Mouse (Mus musculus) liver, adult (tissue): ENCODE measurements around the gene Cep170b.

ENCODE experiments used
- GATA4 ChIP-seq: IDR thresholded peaks from 2 replicates; pipeline ENCODE4 v1.6.1; 2014; ENCODE audit warnings: mild to moderate bottlenecking, low read length; ENCODE audit not compliant: insufficient replicate concordance

The Cep170b gene

GRCm38 (mm10) chr12:112723028-112723330 lies 2.7 kb downstream of the Cep170b start:
- no peak for TF ChIP-seq GATA4

- TF ChIP-seq GATA4: no peak
Measured at GRCm38 (mm10) chr12:112723445-112723844, 3.2 kb downstream of the Cep170b start.

GRCm38 (mm10) chr12:112724077-112724805 lies 4.0 kb downstream of the Cep170b start:
- TF ChIP-seq GATA4: no peak

- TF ChIP-seq GATA4: no peak
Measured at GRCm38 (mm10) chr12:112727801-112728200, 7.5 kb downstream of the Cep170b start.

GRCm38 (mm10) chr12:112730808-112731207 lies 10.6 kb downstream of the Cep170b start:
- no peak for TF ChIP-seq GATA4

GRCm38 (mm10) chr12:112732591-112732990 lies 12.3 kb downstream of the Cep170b start:
- TF ChIP-seq GATA4: no peak

GRCm38 (mm10) chr12:112734108-112734820 lies 14.0 kb downstream of the Cep170b start:
- TF ChIP-seq GATA4: no peak

GRCm38 (mm10) chr12:112734881-112735655 lies 14.8 kb downstream of the Cep170b start:
- no peak for TF ChIP-seq GATA4

- TF ChIP-seq GATA4: no peak
Measured at GRCm38 (mm10) chr12:112735896-112736635, 15.8 kb downstream of the Cep170b start.

- no peak for TF ChIP-seq GATA4
Measured at GRCm38 (mm10) chr12:112736636-112736925, 16.3 kb downstream of the Cep170b start.

GRCm38 (mm10) chr12:112737081-112737480 lies 16.8 kb downstream of the Cep170b start:
- TF ChIP-seq GATA4: no peak

GRCm38 (mm10) chr12:112737761-112738160 lies 17.5 kb downstream of the Cep170b start:
- no peak for TF ChIP-seq GATA4

- TF ChIP-seq GATA4: no peak
Measured at GRCm38 (mm10) chr12:112738281-112739022, 18.2 kb downstream of the Cep170b start.

- no peak for TF ChIP-seq GATA4
Measured at GRCm38 (mm10) chr12:112739023-112739568, 18.8 kb downstream of the Cep170b start.
